ENCODE assay signal across 9 mouse cellular contexts in the genomic region with DNA sequence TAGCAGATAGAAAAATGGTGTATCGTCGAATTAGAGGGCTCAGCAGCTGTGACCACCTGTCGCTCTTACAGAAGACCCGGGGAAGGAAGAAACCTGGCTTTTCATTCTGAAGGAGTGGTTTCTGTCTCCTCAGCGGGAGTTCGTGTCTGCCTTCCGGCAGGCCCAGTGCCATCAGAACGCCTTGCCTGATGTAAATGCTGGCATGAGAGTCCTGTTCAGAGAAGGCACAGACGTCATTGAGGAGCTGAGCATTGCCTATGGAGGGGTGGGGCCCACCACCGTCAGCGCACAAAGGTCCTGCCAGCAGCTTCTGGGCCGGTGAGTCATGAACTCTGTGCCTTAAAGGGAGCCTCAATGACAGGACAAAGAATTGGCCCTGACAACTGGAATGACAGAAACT. TPM values are rescaled to one million over a fixed set of nuclear protein-coding genes. Genes with fewer than 3 reads are reported as not detected.
DNase-seq lines count a peak whose midpoint lies in the region; ATAC-seq and TF ChIP-seq lines count a peak whose summit lies in the region.
"Had no signal": no experiment of that assay in that cellular context is flagged by ENCODE, and none has a peak within 500 bp of the region (broad histone marks: within the 10 kb centered on the region; RNA-seq: fewer than 3 reads in every experiment).

No protein-coding gene starts in this region.

- ATAC-seq in forebrain, embryonic 15.5 days (replicated peaks), result no peak
- ATAC-seq in hindbrain, embryonic 14.5 days (ENCODE audit: low FRiP score), result no peak

- H3K9me3 ChIP-seq in forebrain, embryonic 15.5 days, result no peaks in the 10 kb centered on the region
- H3K9me3 ChIP-seq in hindbrain, embryonic 14.5 days (ENCODE audit: control insufficient read depth, low read length), result no peaks in the 10 kb centered on the region
- H3K9me3 ChIP-seq: hindbrain, embryonic 15.5 days had no signal

- no peak overlapping the region for H3K4me3 ChIP-seq in bone marrow, adult 2 months (replicated peaks; ENCODE audit: control insufficient read depth, low read depth, low read length)
- no peak overlapping the region for H3K4me3 ChIP-seq in forebrain, embryonic 15.5 days
- no peak overlapping the region for H3K4me3 ChIP-seq in hindbrain, embryonic 14.5 days (replicated peaks; ENCODE audit: low read length)
- H3K4me3 ChIP-seq: hindbrain, embryonic 15.5 days had no signal

- peak overlapping the region; percentile 19; the same call in 1 of the 2 replicates for H3K27ac ChIP-seq in bone marrow, adult 2 months (ENCODE audit: control insufficient read depth, insufficient read depth, low read depth, low read length, poor library complexity)
- no peak overlapping the region for H3K27ac ChIP-seq in forebrain, embryonic 15.5 days (replicated peaks)
- no peak overlapping the region for H3K27ac ChIP-seq in hindbrain, embryonic 14.5 days
- H3K27ac ChIP-seq: hindbrain, embryonic 15.5 days had no signal

- DNase-seq in urinary bladder, postnatal 14 days (ENCODE audit: low spot score), result peak; percentile 34
- no peak for DNase-seq in urinary bladder, adult 2 months (ENCODE audit: low spot score)
- DNase-seq in large intestine, adult 2 months (ENCODE audit: low read depth, low spot score), result peak; percentile 44
- DNase-seq in right cerebral cortex, postnatal 25 days, result no peak
- no peak for DNase-seq in hindbrain, embryonic 14.5 days (ENCODE audit: low spot score)

- H3K9ac ChIP-seq in forebrain, embryonic 15.5 days (replicated peaks), result no peak overlapping the region
- no peak overlapping the region for H3K9ac ChIP-seq in hindbrain, embryonic 14.5 days
- H3K9ac ChIP-seq: hindbrain, embryonic 15.5 days had no signal

- 44% methylated on average over 12 of the region's 12 CpGs for WGBS in bone marrow, adult 2 months
- 20% methylated on average over 12 of the region's 12 CpGs for WGBS in large intestine, adult 2 months
- WGBS in forebrain, embryonic 15.5 days, result 46% methylated on average over 12 of the region's 12 CpGs
- 61% methylated on average over 12 of the region's 12 CpGs for WGBS in hindbrain, embryonic 14.5 days

- no peaks in the 10 kb centered on the region for H3K27me3 ChIP-seq in forebrain, embryonic 15.5 days
- H3K27me3 ChIP-seq in hindbrain, embryonic 14.5 days (ENCODE audit: control insufficient read depth, insufficient read depth, low read length), result no peaks in the 10 kb centered on the region
- H3K27me3 ChIP-seq: hindbrain, embryonic 15.5 days had no signal

- TF ChIP-seq POLR2A in bone marrow, adult 2 months (IDR thresholded peaks at IDR 0.05; ENCODE audit: borderline replicate concordance, control insufficient read depth, low read depth, low read length), result no peak

- no peaks in the 10 kb centered on the region for H3K36me3 ChIP-seq in forebrain, embryonic 15.5 days
- H3K36me3 ChIP-seq in hindbrain, embryonic 14.5 days (replicated peaks; ENCODE audit: control insufficient read depth, insufficient read depth), result no peaks in the 10 kb centered on the region
- H3K36me3 ChIP-seq: hindbrain, embryonic 15.5 days had no signal

- no peak for TF ChIP-seq CTCF in bone marrow, adult 2 months (IDR thresholded peaks at IDR 0.05; ENCODE audit: control insufficient read depth, insufficient read depth, low read length)

- H3K4me1 ChIP-seq in bone marrow, adult 2 months (ENCODE audit: control insufficient read depth, insufficient read depth, low read length), result peaks cover 7% of the 10 kb centered on the region
- no peaks in the 10 kb centered on the region for H3K4me1 ChIP-seq in forebrain, embryonic 15.5 days
- H3K4me1 ChIP-seq in hindbrain, embryonic 14.5 days (replicated peaks; ENCODE audit: control insufficient read depth, insufficient read depth, low read length), result no peaks in the 10 kb centered on the region
- H3K4me1 ChIP-seq: hindbrain, embryonic 15.5 days had no signal

- H3K4me2 ChIP-seq in forebrain, embryonic 15.5 days (replicated peaks), result no peak overlapping the region
- H3K4me2 ChIP-seq in hindbrain, embryonic 14.5 days (replicated peaks), result no peak overlapping the region
- H3K4me2 ChIP-seq: hindbrain, embryonic 15.5 days had no signal

RNA-seq across cellular contexts. Expression of a gene that starts 26.2 kb away (rescaled TPM):
- 0.06 and 0.07 TPM in 2 replicates for polyA plus RNA-seq in urinary bladder, adult 2 months (2012; rRNA removed)
- not detected in 2 replicates for polyA plus RNA-seq in bone marrow, adult 2 months (2011; ENCODE audit: insufficient read depth, insufficient read length, low replicate concordance, missing spikeins)
- polyA plus RNA-seq in large intestine, adult 2 months (2012; rRNA removed), result 0.01 TPM in 2 replicates
- not detected in 2 replicates for polyA plus RNA-seq in forebrain, embryonic 15.5 days (2015; fragmentation: Nextera tagmentation; extraction: Ambion mirVana)
- 0.05 TPM in 1 of 2 replicates, not detected in the other for polyA plus RNA-seq in hindbrain, embryonic 14.5 days (2014; fragmentation: Nextera tagmentation; extraction: Ambion mirVana)
- polyA plus RNA-seq: liver, embryonic 16.5 days had no signal

Comparison
In these comparisons a context has a peak if more than half of its experiments do, and no peak if none do; other contexts are left out.
1. DNase-seq: peak in urinary bladder, postnatal 14 days (single experiment) and large intestine, adult 2 months (single experiment); none in urinary bladder, adult 2 months (single experiment), right cerebral cortex, postnatal 25 days (single experiment) and hindbrain, embryonic 14.5 days (single experiment).